Mouse (Mus musculus) lung, adult 2 months (tissue): Measurements from ENCODE around the gene Calhm2.

ENCODE experiments used
- CTCF ChIP-seq: fragments of 200-500 bp; IDR thresholded peaks from 2 replicates; pipeline ENCODE4 v1.5.1; 2011; ENCODE audit warnings: mild to moderate bottlenecking, low read length, control low read depth; ENCODE audit not compliant: insufficient read depth
- POLR2A ChIP-seq: fragments of 200-500 bp; IDR thresholded peaks from 2 replicates; pipeline ENCODE4 v1.6.1; 2011; ENCODE audit warnings: low read depth, mild to moderate bottlenecking, control low read depth, low read length, borderline replicate concordance; ENCODE audit errors: extremely low read depth

GRCm38 (mm10) chr19:47067096-47067882 is 70.8 kb downstream of the Calhm2 start, which contains the start of gene Taf5:
- TF ChIP-seq CTCF (no peak), POLR2A (peak; percentile 97)
